Mouse (Mus musculus) hindbrain, embryonic 13.5 days (tissue): ENCODE results near the gene Slc5a10. TPM values are rescaled to one million over a fixed set of nuclear protein-coding genes. Genes with fewer than 3 reads are reported as not detected.

ENCODE experiments used
- ATAC-seq: fragments of 200-750 bp; cut with Nextera tagmentation; 2 replicates; pipeline ENCODE4 v1.8.0; 2017; ENCODE audit warnings: moderate TSS enrichment; ENCODE audit not compliant: low FRiP score
- H3K27ac ChIP-seq: fragments of 300-500 bp; sonication (generic); 2 replicates; pipeline ENCODE4 v1.5.1; 2015; ENCODE audit warnings: inconsistent platforms, mild to moderate bottlenecking, moderate library complexity
- H3K27me3 ChIP-seq: fragments of 300-500 bp; sonication (generic); 2 replicates; pipeline ENCODE4 v1.6.1; 2015; ENCODE audit warnings: mild to moderate bottlenecking, inconsistent platforms
- H3K36me3 ChIP-seq: fragments of 300-500 bp; sonication (generic); 2 replicates; pipeline ENCODE4 v1.6.1; 2015; ENCODE audit warnings: mild to moderate bottlenecking, inconsistent platforms
- H3K4me1 ChIP-seq: fragments of 300-500 bp; sonication (generic); replicated peaks from 2 replicates; pipeline ENCODE4 v1.6.1; 2015; ENCODE audit warnings: inconsistent platforms
- H3K4me2 ChIP-seq: fragments of 300-500 bp; sonication (generic); 2 replicates; pipeline ENCODE4 v1.6.1; 2015; ENCODE audit warnings: inconsistent platforms, mild to moderate bottlenecking, moderate library complexity
- H3K4me3 ChIP-seq: fragments of 300-500 bp; sonication (generic); 2 replicates; pipeline ENCODE4 v1.5.1; 2015; ENCODE audit warnings: mild to moderate bottlenecking, inconsistent platforms
- H3K9ac ChIP-seq: fragments of 300-500 bp; sonication (generic); 2 replicates; pipeline ENCODE4 v1.6.1; 2015; ENCODE audit warnings: mild to moderate bottlenecking, inconsistent platforms
- H3K9me3 ChIP-seq: fragments of 300-500 bp; sonication (generic); 2 replicates; pipeline ENCODE4 v1.6.1; 2016; ENCODE audit warnings: inconsistent platforms
- WGBS: fragments of 180-500 bp; shearing (Covaris S2); methylation state at CpG from one replicate; pipeline ENCODE4 v1.1.7; 2015; 5-methylcytosine and 5-hydroxymethylcytosine counted together
- polyA plus RNA-seq: library from polyadenylated mRNA; unstranded; fragments of >200 nt; fragmentation: Nextera tagmentation; extraction: Ambion mirVana; gene quantifications from 2 replicates; pipeline ENCODE4 v1.2.1, GENCODE M21; 2015

Gene Slc5a10
- polyA plus RNA-seq, 1 experiment from 2014 or later = not detected

- Histone ChIP-seq H3K36me3 (no peaks in the 10 kb centered on the region), H3K4me3 (no peak overlapping the region), H3K9me3 (no peaks in the 10 kb centered on the region), H3K4me2 (no peak overlapping the region), H3K27me3 (no peaks in the 10 kb centered on the region), H3K27ac (no peak overlapping the region), H3K9ac (no peak overlapping the region), H3K4me1 (peaks cover 4% of the 10 kb centered on the region; the same call in 1 of the 2 replicates)
- ATAC-seq = no peak
- WGBS = 93% methylated on average over 5 of the region's 5 CpGs
Measured at GRCm38 (mm10) chr11:61662189-61662588, 58.4 kb downstream of the Slc5a10 start.

- Histone ChIP-seq H3K9me3 (no peaks in the 10 kb centered on the region), H3K27me3 (no peaks in the 10 kb centered on the region), H3K9ac (no peak overlapping the region), H3K4me3 (no peak overlapping the region), H3K36me3 (no peaks in the 10 kb centered on the region), H3K4me2 (no peak overlapping the region), H3K27ac (no peak overlapping the region), H3K4me1 (peaks cover 4% of the 10 kb centered on the region; the same call in 1 of the 2 replicates)
- WGBS = 76% methylated on average over 7 of the region's 7 CpGs
- ATAC-seq = no peak
Measured at GRCm38 (mm10) chr11:61660806-61661392, 59.7 kb downstream of the Slc5a10 start.

GRCm38 (mm10) chr11:61660001-61660400 lies 60.6 kb downstream of the Slc5a10 start:
- no peak overlapping the region for H3K4me2 ChIP-seq
- no peaks in the 10 kb centered on the region for H3K36me3 ChIP-seq
- H3K9ac ChIP-seq = no peak overlapping the region
- peaks cover 4% of the 10 kb centered on the region; the same call in 1 of the 2 replicates for H3K4me1 ChIP-seq
- H3K27ac ChIP-seq = no peak overlapping the region
- H3K9me3 ChIP-seq = no peaks in the 10 kb centered on the region
- 91% methylated on average over 8 of the region's 8 CpGs for WGBS
- no peaks in the 10 kb centered on the region for H3K27me3 ChIP-seq
- no peak overlapping the region for H3K4me3 ChIP-seq
- ATAC-seq = no peak

- Histone ChIP-seq H3K27ac (no peak overlapping the region), H3K27me3 (no peaks in the 10 kb centered on the region), H3K4me3 (no peak overlapping the region), H3K9ac (no peak overlapping the region), H3K4me1 (peaks cover 4% of the 10 kb centered on the region; the same call in 1 of the 2 replicates), H3K9me3 (no peaks in the 10 kb centered on the region), H3K36me3 (no peaks in the 10 kb centered on the region), H3K4me2 (no peak overlapping the region)
- 89% methylated on average over 4 of the region's 4 CpGs for WGBS
- no peak for ATAC-seq
Measured at GRCm38 (mm10) chr11:61659011-61659858, 61.4 kb downstream of the Slc5a10 start.

- H3K4me1 ChIP-seq = peaks cover 4% of the 10 kb centered on the region; the same call in 1 of the 2 replicates
- H3K27ac ChIP-seq = no peak overlapping the region
- no peak overlapping the region for H3K4me3 ChIP-seq
- H3K9me3 ChIP-seq = no peaks in the 10 kb centered on the region
- no peaks in the 10 kb centered on the region for H3K36me3 ChIP-seq
- WGBS = 96% methylated on average over 3 of the region's 3 CpGs
- no peak for ATAC-seq
- H3K9ac ChIP-seq = no peak overlapping the region
- no peak overlapping the region for H3K4me2 ChIP-seq
- H3K27me3 ChIP-seq = no peaks in the 10 kb centered on the region
Measured at GRCm38 (mm10) chr11:61658360-61658922, 62.2 kb downstream of the Slc5a10 start.

- WGBS = 80% methylated on average over 2 of the region's 2 CpGs
Measured at GRCm38 (mm10) chr11:61657432-61657831, 63.2 kb downstream of the Slc5a10 start.

GRCm38 (mm10) chr11:61656148-61656850 lies 64.3 kb downstream of the Slc5a10 start:
- Histone ChIP-seq H3K9ac (no peak overlapping the region), H3K4me3 (no peak overlapping the region), H3K36me3 (no peaks in the 10 kb centered on the region), H3K4me1 (peaks cover 4% of the 10 kb centered on the region; the same call in 1 of the 2 replicates), H3K4me2 (no peak overlapping the region), H3K9me3 (no peaks in the 10 kb centered on the region), H3K27ac (no peak overlapping the region), H3K27me3 (no peaks in the 10 kb centered on the region)
- no peak for ATAC-seq
- 68% methylated on average over 6 of the region's 6 CpGs for WGBS

More at GRCm38 (mm10) chr11:61657432-61657831, 63.2 kb downstream of the Slc5a10 start:
- no peak overlapping the region for H3K27ac ChIP-seq
- no peak overlapping the region for H3K4me3 ChIP-seq
- no peak overlapping the region for H3K4me2 ChIP-seq
- no peaks in the 10 kb centered on the region for H3K36me3 ChIP-seq
- no peaks in the 10 kb centered on the region for H3K9me3 ChIP-seq
- peaks cover 4% of the 10 kb centered on the region; the same call in 1 of the 2 replicates for H3K4me1 ChIP-seq
- no peaks in the 10 kb centered on the region for H3K27me3 ChIP-seq
- ATAC-seq = no peak
- H3K9ac ChIP-seq = no peak overlapping the region

- Histone ChIP-seq H3K27ac (no peak overlapping the region), H3K4me1 (peaks cover 4% of the 10 kb centered on the region; the same call in 1 of the 2 replicates), H3K4me2 (no peak overlapping the region), H3K9ac (no peak overlapping the region), H3K27me3 (no peaks in the 10 kb centered on the region), H3K4me3 (no peak overlapping the region), H3K9me3 (no peaks in the 10 kb centered on the region), H3K36me3 (no peaks in the 10 kb centered on the region)
- 57% methylated on average over 4 of the region's 4 CpGs for WGBS
- no peak for ATAC-seq
Measured at GRCm38 (mm10) chr11:61655649-61656048, 65.0 kb downstream of the Slc5a10 start.

GRCm38 (mm10) chr11:61654786-61655311 lies 65.8 kb downstream of the Slc5a10 start:
- H3K36me3 ChIP-seq = no peaks in the 10 kb centered on the region
- no peak overlapping the region for H3K27ac ChIP-seq
- 84% methylated on average over 4 of the region's 4 CpGs for WGBS
- H3K4me3 ChIP-seq = no peak overlapping the region
- no peak overlapping the region for H3K9ac ChIP-seq
- ATAC-seq = no peak
- H3K9me3 ChIP-seq = no peaks in the 10 kb centered on the region
- no peak overlapping the region for H3K4me2 ChIP-seq
- H3K4me1 ChIP-seq = peaks cover 4% of the 10 kb centered on the region; the same call in 1 of the 2 replicates
- no peaks in the 10 kb centered on the region for H3K27me3 ChIP-seq

GRCm38 (mm10) chr11:61653568-61653967 lies 67.1 kb downstream of the Slc5a10 start:
- Histone ChIP-seq H3K4me2 (no peak overlapping the region), H3K27me3 (no peaks in the 10 kb centered on the region), H3K4me3 (no peak overlapping the region; the same call in 1 of the 2 replicates), H3K9ac (no peak overlapping the region), H3K36me3 (no peaks in the 10 kb centered on the region), H3K27ac (no peak overlapping the region), H3K9me3 (no peaks in the 10 kb centered on the region), H3K4me1 (peaks cover 3% of the 10 kb centered on the region; the same call in 1 of the 2 replicates)
- ATAC-seq = no peak
- WGBS = 83% methylated on average over 2 of the region's 2 CpGs

GRCm38 (mm10) chr11:61652686-61653447 lies 67.8 kb downstream of the Slc5a10 start, which contains the start of gene Grap:
Gene Grap (plus strand): TSS chr11:61653265.
- no peaks in the 10 kb centered on the region for H3K4me1 ChIP-seq
- no peaks in the 10 kb centered on the region for H3K36me3 ChIP-seq
- H3K27ac ChIP-seq = no peak within 1 kb of the TSS
- ATAC-seq = no peak
- no peaks in the 10 kb centered on the region for H3K27me3 ChIP-seq
- H3K4me2 ChIP-seq = no peak within 1 kb of the TSS
- H3K9ac ChIP-seq = no peak within 1 kb of the TSS
- 73% methylated on average over 10 of the region's 10 CpGs for WGBS
- H3K9me3 ChIP-seq = no peaks in the 10 kb centered on the region
- no peak within 1 kb of the TSS; the same call in 1 of the 2 replicates for H3K4me3 ChIP-seq
